21 mouse cellular contexts compared by ENCODE assay signal in the genomic region with DNA sequence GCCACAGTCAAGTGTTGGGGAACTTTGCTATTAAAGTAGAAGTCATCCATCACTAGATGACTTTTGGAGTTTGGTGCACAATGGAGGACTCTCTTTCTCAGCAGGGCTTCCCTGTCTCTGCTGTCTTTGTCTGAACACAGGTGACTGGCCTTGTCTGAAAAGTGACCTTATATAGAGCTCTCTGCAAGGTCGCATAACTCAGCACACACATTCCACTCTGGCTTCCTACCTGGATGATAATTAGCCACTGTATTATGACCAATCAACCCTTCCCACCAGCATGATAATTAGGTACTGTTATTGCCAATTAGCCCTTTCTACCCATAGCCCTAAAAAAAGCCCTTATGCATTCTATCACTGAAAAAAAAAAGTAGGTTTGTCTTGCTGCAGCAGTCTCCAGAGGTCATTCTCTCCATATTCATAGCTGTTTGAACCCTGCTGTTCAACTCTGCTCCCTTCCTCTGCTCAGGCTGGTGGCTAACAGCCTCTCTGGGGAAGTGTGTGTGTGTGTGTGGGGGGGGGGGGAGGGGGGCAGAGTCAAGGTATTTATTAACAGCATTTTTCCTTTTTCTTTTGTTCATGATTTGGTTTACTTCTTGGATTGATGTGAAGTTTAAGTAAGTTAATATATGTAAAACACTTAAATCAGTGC.
DNase-seq lines count a peak whose midpoint lies in the region; ATAC-seq and TF ChIP-seq lines count a peak whose summit lies in the region.
"Had no signal": no experiment of that assay in that cellular context is flagged by ENCODE, and none has a peak within 500 bp of the region (broad histone marks: within the 10 kb centered on the region; RNA-seq: fewer than 3 reads in every experiment).

No protein-coding gene starts in this region.

- ATAC-seq in midbrain, embryonic 11.5 days (ENCODE audit: low FRiP score): peak; percentile 59; the same call in 1 of the 2 replicates
- ATAC-seq: forebrain, embryonic 13.5 days; forebrain, postnatal 0 days; hindbrain, embryonic 16.5 days; inflammation-experienced regulatory T-cells, adult 6 months; intestine, postnatal 0 days; Patski had no signal

- no peak overlapping the region for H3K27ac ChIP-seq in midbrain, embryonic 11.5 days (ENCODE audit: low read depth, low read length)
- no peak overlapping the region for H3K27ac ChIP-seq in midbrain, embryonic 10.5 days (replicated peaks)
- no peak overlapping the region for H3K27ac ChIP-seq in ES-E14 (ENCODE audit: insufficient read depth, low read depth, low read length, poor library complexity, severe bottlenecking)
- H3K27ac ChIP-seq: embryonic facial prominence, embryonic 12.5 days; forebrain, embryonic 13.5 days; hindbrain, embryonic 12.5 days had no signal

- no peak overlapping the region for H3K4me2 ChIP-seq in midbrain, embryonic 11.5 days
- H3K4me2 ChIP-seq: embryonic facial prominence, embryonic 12.5 days; forebrain, embryonic 13.5 days; heart, embryonic 12.5 days; hindbrain, embryonic 12.5 days had no signal

- DNase-seq in midbrain, embryonic 11.5 days (ENCODE audit: low spot score, missing footprints): no peak
- no peak for DNase-seq in midbrain, embryonic 10.5 days (ENCODE audit: low spot score)
- peak; percentile 11 for DNase-seq in ES-CJ7 (ENCODE audit: low read depth, low spot score)
- DNase-seq in ES-E14 (ENCODE audit: low read depth, low spot score): no peak
- DNase-seq in forelimb bud, embryonic 11.5 days (ENCODE audit: low read depth, low spot score): peak; percentile 8
- DNase-seq in frontal cortex, postnatal 25 days (ENCODE audit: low spot score in 2 of 2): no peak
- no peak for DNase-seq in cerebellum, postnatal 14 days
- DNase-seq: adrenal gland, adult 8-10 months; adrenal gland, postnatal 36 days; cerebellum, adult 11 months; cerebellum, adult 8-10 months; cerebellum, postnatal 25 days; forebrain, postnatal 0 days had no signal

- no peaks in the 10 kb centered on the region for H3K27me3 ChIP-seq in midbrain, embryonic 11.5 days (ENCODE audit: control insufficient read depth, insufficient read depth, low read length)
- H3K27me3 ChIP-seq in midbrain, embryonic 10.5 days (ENCODE audit: low read depth, poor library complexity, severe bottlenecking): no peaks in the 10 kb centered on the region
- H3K27me3 ChIP-seq: embryonic facial prominence, embryonic 12.5 days; forebrain, embryonic 13.5 days; heart, embryonic 12.5 days; hindbrain, embryonic 12.5 days; Patski had no signal

- H3K4me3 ChIP-seq in midbrain, embryonic 11.5 days (ENCODE audit: low read depth, low read length): no peak overlapping the region
- no peak overlapping the region for H3K4me3 ChIP-seq in midbrain, embryonic 10.5 days
- no peak overlapping the region for H3K4me3 ChIP-seq in ES-E14 (ENCODE audit: insufficient read depth in 1 of 2, low read depth in 1 of 2, low read length in 2 of 2, poor library complexity in 1 of 2, severe bottlenecking in 1 of 2)
- H3K4me3 ChIP-seq: embryonic facial prominence, embryonic 12.5 days; forebrain, embryonic 13.5 days; heart, embryonic 12.5 days; hindbrain, embryonic 12.5 days had no signal

- no peaks in the 10 kb centered on the region for H3K36me3 ChIP-seq in midbrain, embryonic 11.5 days (ENCODE audit: control insufficient read depth, insufficient read depth, low read length)
- no peaks in the 10 kb centered on the region for H3K36me3 ChIP-seq in midbrain, embryonic 10.5 days
- H3K36me3 ChIP-seq in ES-E14 (ENCODE audit: control insufficient read depth, insufficient read depth, low read length, poor library complexity, severe bottlenecking): no peaks in the 10 kb centered on the region
- H3K36me3 ChIP-seq: embryonic facial prominence, embryonic 12.5 days; heart, embryonic 12.5 days; hindbrain, embryonic 12.5 days had no signal

- WGBS in midbrain, embryonic 11.5 days: 71% methylated on average over 1 of the region's 1 CpGs
- WGBS in midbrain, embryonic 10.5 days: 72% methylated on average over 1 of the region's 1 CpGs

- no peaks in the 10 kb centered on the region for H3K4me1 ChIP-seq in midbrain, embryonic 11.5 days (ENCODE audit: control insufficient read depth, insufficient read depth, low read length)
- no peaks in the 10 kb centered on the region for H3K4me1 ChIP-seq in midbrain, embryonic 10.5 days
- no peaks in the 10 kb centered on the region for H3K4me1 ChIP-seq in ES-E14 (ENCODE audit: control insufficient read depth in 2 of 2, insufficient read depth in 2 of 2, low read length in 2 of 2, poor library complexity in 1 of 2)
- H3K4me1 ChIP-seq: embryonic facial prominence, embryonic 12.5 days; forebrain, embryonic 13.5 days; heart, embryonic 12.5 days; hindbrain, embryonic 12.5 days had no signal

- no peaks in the 10 kb centered on the region for H3K9me3 ChIP-seq in midbrain, embryonic 11.5 days (ENCODE audit: control insufficient read depth, low read length)
- no peaks in the 10 kb centered on the region for H3K9me3 ChIP-seq in midbrain, embryonic 10.5 days (replicated peaks)
- no peaks in the 10 kb centered on the region for H3K9me3 ChIP-seq in ES-E14 (ENCODE audit: control insufficient read depth, insufficient read depth, low read depth, low read length)
- H3K9me3 ChIP-seq: embryonic facial prominence, embryonic 12.5 days; forebrain, embryonic 13.5 days; heart, embryonic 12.5 days; hindbrain, embryonic 12.5 days had no signal

- in situ Hi-C loops in ES-E14 (cut with MboI; ENCODE audit: low sequenced_read_pairs in 2 of 2, unreplicated experiment in 2 of 2): no loop called here

- H3K9ac ChIP-seq in midbrain, embryonic 11.5 days (ENCODE audit: low read length): no peak overlapping the region
- H3K9ac ChIP-seq in ES-E14 (ENCODE audit: insufficient read depth, low read depth, low read length, poor library complexity, severe bottlenecking): no peak overlapping the region
- H3K9ac ChIP-seq: embryonic facial prominence, embryonic 12.5 days; forebrain, embryonic 13.5 days; forebrain, postnatal 0 days; heart, embryonic 12.5 days; hindbrain, embryonic 12.5 days had no signal

TF ChIP-seq in ES-E14, 5 proteins besides CTCF, POLR2A, EP300 and RAD21:
- no peak for TF ChIP-seq ZC3H11A (IDR thresholded peaks at IDR 0.05; ENCODE audit: borderline replicate concordance, low read depth, low read length)
- no peak for TF ChIP-seq MAFK (IDR thresholded peaks at IDR 0.05; ENCODE audit: insufficient read depth, low read depth, low read length)
- no peak for TF ChIP-seq HCFC1 (IDR thresholded peaks at IDR 0.05; ENCODE audit: borderline replicate concordance, insufficient read depth, low read length)
- 0 out of 2 replicates have a peak, but pooled peaks have one; percentile 32 for TF ChIP-seq ZNF384 (IDR thresholded peaks at IDR 0.05; ENCODE audit: low read depth, low read length)
TF ChIP-seq in ES-E14: peak in this region for 1.

Comparison
In these comparisons a context has a peak if more than half of its experiments do, and no peak if none do; other contexts are left out.
1. DNase-seq: peak in ES-CJ7 (single experiment) and forelimb bud, embryonic 11.5 days (single experiment); none in midbrain, embryonic 11.5 days (single experiment), midbrain, embryonic 10.5 days (single experiment), ES-E14 (single experiment), frontal cortex, postnatal 25 days (0 of 2) and cerebellum, postnatal 14 days (0 of 2).